Mouse (Mus musculus) right cerebral cortex, adult 18-20 months (tissue): ENCODE measurements at regions not wholly inside any gene's neighbourhood (a gene's known extent, or its start where the extent isn't known, plus 50 kb on each side); places are given as distances from the start of the nearest gene placed in this dataset.
A peak's percentile ranks its signal among the peaks of the same experiment; 100 is the strongest.

Experiments used
- DNase-seq: peaks from one replicate; pipeline ENCODE4 v3.0.0; 2022; ENCODE audit warnings: mixed read lengths

DNA sequence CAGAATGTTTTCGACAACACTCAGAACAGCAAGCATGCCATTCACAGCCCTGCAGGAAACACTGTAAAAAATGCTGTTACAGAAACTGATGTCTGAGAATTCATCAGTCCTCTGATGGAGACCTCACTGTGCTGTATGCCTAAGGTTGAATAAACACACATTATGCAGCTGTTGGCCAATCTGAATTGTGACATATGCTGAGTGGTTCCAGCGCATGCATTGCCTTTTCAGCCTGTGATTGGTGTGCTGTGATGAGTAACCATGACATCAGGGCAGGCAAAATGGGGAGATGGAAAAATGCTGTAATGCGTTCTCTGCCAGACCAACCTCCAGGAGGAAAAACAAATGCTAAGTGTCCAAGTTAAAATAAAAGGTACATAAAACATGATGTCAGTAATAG lies 620.3 kb downstream of the Utrn start:
- DNase-seq: peak; percentile 7

DNA sequence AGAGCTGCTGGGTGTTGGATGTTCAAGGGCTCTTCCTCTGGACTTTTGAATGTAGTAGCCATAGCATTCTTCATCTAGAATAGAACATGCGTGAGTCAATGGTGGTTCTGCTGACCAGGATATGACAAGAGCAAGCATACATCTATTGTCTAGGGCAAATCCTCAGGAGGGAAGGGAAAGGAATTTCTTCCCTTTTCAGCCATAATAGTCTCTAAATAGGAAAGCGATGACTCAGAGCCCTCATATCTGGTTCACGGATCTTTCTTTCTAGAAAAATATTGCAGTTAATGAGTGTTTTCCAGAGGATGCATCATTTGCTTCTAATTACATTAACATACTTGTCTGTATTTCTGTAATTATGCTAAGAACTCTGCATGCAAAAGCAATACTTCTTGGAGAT lies 615.9 kb downstream of the Utrn start:
- no peak for DNase-seq

DNA sequence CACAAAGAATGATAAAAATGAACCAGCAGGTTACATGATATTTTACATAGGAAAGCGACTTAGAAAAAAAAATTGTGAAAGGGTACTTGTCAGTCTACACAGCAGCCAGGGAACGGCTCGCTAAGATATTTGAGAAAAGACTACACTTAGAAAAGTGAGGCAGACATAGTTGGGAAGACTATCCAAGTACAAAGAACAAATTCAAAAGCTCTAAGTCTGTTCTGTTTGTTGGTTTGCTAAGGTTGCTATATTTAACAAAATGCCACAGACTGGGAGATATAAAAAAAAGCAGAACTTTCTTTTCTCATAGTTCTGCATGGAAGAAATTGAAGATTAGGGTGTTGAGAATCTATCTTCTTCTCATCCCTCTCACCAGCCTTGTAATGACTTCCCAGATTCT lies 583.5 kb downstream of the Utrn start:
- no peak for DNase-seq

DNA sequence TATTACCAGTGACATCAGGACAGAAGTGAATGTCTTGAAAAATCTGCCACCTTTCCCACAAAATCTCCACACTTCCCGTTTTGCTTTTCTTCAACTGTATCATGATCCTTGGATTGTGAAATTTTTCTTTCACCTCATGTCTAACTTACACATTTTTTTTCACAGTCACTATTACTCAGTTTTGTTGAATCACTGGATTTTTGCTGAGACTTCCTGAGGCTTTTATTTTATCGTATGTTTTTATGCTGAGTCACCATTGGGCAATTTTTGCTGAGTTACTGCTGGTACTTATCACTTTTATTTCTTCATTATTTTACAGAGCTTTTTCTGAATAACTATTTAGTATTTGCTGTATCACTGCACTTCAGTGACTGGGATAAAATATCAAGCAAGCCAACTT lies 570.3 kb downstream of the Utrn start:
- DNase-seq: no peak

DNA sequence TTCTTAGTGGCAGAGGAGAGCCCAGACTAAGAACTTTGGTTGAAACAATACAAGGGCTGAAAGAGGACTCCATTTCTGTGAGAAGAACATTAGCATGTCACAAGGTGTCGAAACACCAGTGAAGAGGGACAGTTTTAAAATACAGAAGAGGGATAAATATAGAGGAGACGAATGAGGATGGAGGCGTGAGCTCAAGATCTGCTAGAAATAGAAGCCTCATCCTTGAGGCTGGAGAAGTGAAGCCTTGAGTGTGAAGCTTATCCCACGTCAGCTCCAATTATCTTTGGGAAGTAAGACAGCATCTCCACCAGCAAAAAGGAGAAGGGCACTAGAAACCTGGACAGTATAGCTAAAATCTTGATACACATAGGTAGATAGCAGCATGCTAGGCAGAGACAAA lies 566.8 kb downstream of the Utrn start:
- DNase-seq: peak; percentile 50

DNA sequence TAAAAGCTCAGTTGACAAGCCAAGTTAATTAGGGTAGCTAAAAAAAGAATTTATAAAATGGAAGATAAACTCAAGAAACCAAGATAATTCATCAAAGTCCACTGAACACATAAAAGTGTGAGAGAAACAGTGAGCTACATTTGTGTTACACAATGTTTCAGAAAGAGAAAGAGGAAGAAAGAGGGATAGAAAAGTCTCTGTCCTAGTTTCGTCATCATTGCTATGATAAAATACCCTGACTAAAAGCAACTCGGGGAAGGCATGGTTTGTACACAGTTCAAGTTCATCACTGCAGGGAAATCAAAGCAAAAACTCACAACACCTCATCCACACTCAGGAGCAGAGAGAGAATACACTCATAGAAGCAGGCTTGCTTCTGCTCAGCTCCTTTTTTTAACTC lies 548.9 kb downstream of the Utrn start:
- DNase-seq: no peak
